Mouse (Mus musculus) midbrain, postnatal 0 days (tissue): ENCODE measurements around the gene Lama4. TPM values are rescaled to one million over a fixed set of nuclear protein-coding genes. Genes with fewer than 3 reads are reported as not detected.

Experiments used
- ATAC-seq: fragments of 200-750 bp; cut with Nextera tagmentation; 2 replicates; pipeline ENCODE4 v1.8.0; 2017; ENCODE audit warnings: moderate number of reproducible peaks, mild to moderate bottlenecking, moderate TSS enrichment, moderate library complexity; ENCODE audit not compliant: low FRiP score
- DNase-seq: peaks from one replicate; pipeline ENCODE4 v3.0.0-alpha.2; 2015; ENCODE audit warnings: low spot score
- H3K27ac ChIP-seq: fragments of 300-500 bp; sonication (generic); 2 replicates; pipeline ENCODE4 v1.5.1; 2014; ENCODE audit warnings: low read depth, mild to moderate bottlenecking, low read length, mixed read lengths
- H3K27me3 ChIP-seq: fragments of 300-500 bp; sonication (generic); 2 replicates; pipeline ENCODE4 v1.6.1; 2014; ENCODE audit warnings: low read length, control low read depth, mixed read lengths; ENCODE audit not compliant: insufficient read depth
- H3K36me3 ChIP-seq: fragments of 300-500 bp; sonication (generic); 2 replicates; pipeline ENCODE4 v1.6.1; 2014; ENCODE audit warnings: low read length, control low read depth, mixed read lengths; ENCODE audit not compliant: insufficient read depth
- H3K4me1 ChIP-seq: fragments of 300-500 bp; sonication (generic); 2 replicates; pipeline ENCODE4 v1.6.1; 2014; ENCODE audit warnings: mild to moderate bottlenecking, control low read depth, antibody characterized with exemption, low read length, mixed read lengths; ENCODE audit not compliant: insufficient read depth
- H3K4me2 ChIP-seq: fragments of 300-500 bp; sonication (generic); 2 replicates; pipeline ENCODE4 v1.6.1; 2014; ENCODE audit warnings: low read depth, mild to moderate bottlenecking, low read length, mixed read lengths; ENCODE audit not compliant: poor library complexity, severe bottlenecking
- H3K4me3 ChIP-seq: fragments of 300-500 bp; sonication (generic); 2 replicates; pipeline ENCODE4 v1.5.1; 2014; ENCODE audit warnings: low read depth, mild to moderate bottlenecking, low read length, moderate library complexity
- H3K9ac ChIP-seq: fragments of 300-500 bp; sonication (generic); replicated peaks from 2 replicates; pipeline ENCODE4 v1.6.1; 2014; ENCODE audit warnings: mild to moderate bottlenecking, low read length, moderate library complexity, mixed read lengths; ENCODE audit not compliant: poor library complexity, severe bottlenecking
- H3K9me3 ChIP-seq: fragments of 300-500 bp; sonication (generic); 2 replicates; pipeline ENCODE4 v1.6.1; 2016; ENCODE audit warnings: low read length, control low read depth
- CTCF ChIP-seq: IDR thresholded peaks from 2 replicates; pipeline ENCODE4 v1.5.1; 2016; ENCODE audit warnings: antibody characterized with exemption, mild to moderate bottlenecking
- WGBS: fragments of 180-500 bp; shearing (Covaris S2); extraction: QIAGEN DNeasy Blood & Tissue Kit; methylation state at CpG from one replicate; pipeline ENCODE4 v1.1.7; 2014; 5-methylcytosine and 5-hydroxymethylcytosine counted together
- polyA plus RNA-seq: library from polyadenylated mRNA; unstranded; fragments of >200 nt; fragmentation: Nextera tagmentation; extraction: Ambion mirVana; gene quantifications from 2 replicates; pipeline ENCODE4 v1.2.1, GENCODE M21; 2015
- total RNA-seq: library from RNA; depleted of rRNA; stranded (reverse); fragments of >200 nt; gene quantifications from 2 replicates; pipeline ENCODE4 v1.2.3, GENCODE M21; 2014

Gene Lama4
- total and polyA plus RNA-seq, 2 experiments from 2014 or later: 12.6 to 20.2 TPM

- DNase-seq (no peak), ATAC-seq (no peak)
- no peak for TF ChIP-seq CTCF
- Histone ChIP-seq H3K4me3 (no peak overlapping the region), H3K27me3 (no peaks in the 10 kb centered on the region), H3K36me3 (no peaks in the 10 kb centered on the region), H3K4me1 (no peaks in the 10 kb centered on the region), H3K4me2 (no peak overlapping the region), H3K27ac (no peak overlapping the region), H3K9me3 (no peaks in the 10 kb centered on the region), H3K9ac (no peak overlapping the region)
- 86% methylated on average over 1 of the region's 1 CpGs for WGBS
Observed at GRCm38 (mm10) chr10:39018635-39019034, 53.3 kb downstream of the Lama4 start.

GRCm38 (mm10) chr10:39023618-39024256 lies 58.4 kb downstream of the Lama4 start:
- Histone ChIP-seq H3K9ac (no peak overlapping the region), H3K4me1 (peaks cover 12% of the 10 kb centered on the region; the same call in 1 of the 2 replicates), H3K27me3 (no peaks in the 10 kb centered on the region), H3K36me3 (no peaks in the 10 kb centered on the region), H3K27ac (no peak overlapping the region), H3K4me3 (no peak overlapping the region), H3K9me3 (no peaks in the 10 kb centered on the region), H3K4me2 (no peak overlapping the region)
- 71% methylated on average over 5 of the region's 5 CpGs for WGBS
- ATAC-seq (no peak), DNase-seq (no peak)
- TF ChIP-seq CTCF: no peak

- Histone ChIP-seq H3K36me3 (no peaks in the 10 kb centered on the region), H3K4me1 (peaks cover 12% of the 10 kb centered on the region; the same call in 1 of the 2 replicates), H3K4me3 (no peak overlapping the region), H3K27me3 (no peaks in the 10 kb centered on the region), H3K4me2 (no peak overlapping the region), H3K9me3 (no peaks in the 10 kb centered on the region), H3K27ac (no peak overlapping the region), H3K9ac (no peak overlapping the region)
- DNase-seq (no peak), ATAC-seq (peak; percentile 39; the same call in 1 of the 2 replicates)
- TF ChIP-seq CTCF: no peak
- 68% methylated on average over 8 of the region's 8 CpGs for WGBS
Observed at GRCm38 (mm10) chr10:39026529-39026928, 61.2 kb downstream of the Lama4 start.

- WGBS: 50% methylated on average over 5 of the region's 5 CpGs
Observed at GRCm38 (mm10) chr10:39027058-39027457, 61.7 kb downstream of the Lama4 start.

GRCm38 (mm10) chr10:39028403-39028802 lies 63.1 kb downstream of the Lama4 start:
- DNase-seq (peak; percentile 37), ATAC-seq (peak; percentile 51; the same call in 1 of the 2 replicates)
- H3K4me2 ChIP-seq: no peak overlapping the region
- no peaks in the 10 kb centered on the region for H3K36me3 ChIP-seq
- H3K27me3 ChIP-seq: no peaks in the 10 kb centered on the region
- 36% methylated on average over 5 of the region's 5 CpGs for WGBS
- H3K4me3 ChIP-seq: no peak overlapping the region
- no peak for TF ChIP-seq CTCF
- peaks cover 12% of the 10 kb centered on the region; the same call in 1 of the 2 replicates for H3K4me1 ChIP-seq
- no peaks in the 10 kb centered on the region for H3K9me3 ChIP-seq
- 0 out of 2 replicates have a peak overlapping the region, but pooled peaks have one; percentile 4 for H3K9ac ChIP-seq
- H3K27ac ChIP-seq: no peak overlapping the region

More at GRCm38 (mm10) chr10:39027058-39027457, 61.7 kb downstream of the Lama4 start:
- Histone ChIP-seq H3K9ac (no peak overlapping the region), H3K4me1 (peaks cover 12% of the 10 kb centered on the region; the same call in 1 of the 2 replicates), H3K27me3 (no peaks in the 10 kb centered on the region), H3K36me3 (no peaks in the 10 kb centered on the region), H3K4me3 (no peak overlapping the region), H3K9me3 (no peaks in the 10 kb centered on the region), H3K4me2 (no peak overlapping the region), H3K27ac (no peak overlapping the region)
- no peak for TF ChIP-seq CTCF
- DNase-seq: no peak
- ATAC-seq: no peak

GRCm38 (mm10) chr10:39029297-39030147 lies 64.2 kb downstream of the Lama4 start:
- 75% methylated on average over 6 of the region's 6 CpGs for WGBS
- Histone ChIP-seq H3K9ac (no peak overlapping the region), H3K4me3 (no peak overlapping the region), H3K27ac (no peak overlapping the region), H3K4me2 (no peak overlapping the region), H3K9me3 (no peaks in the 10 kb centered on the region), H3K36me3 (no peaks in the 10 kb centered on the region), H3K27me3 (no peaks in the 10 kb centered on the region), H3K4me1 (peaks cover 12% of the 10 kb centered on the region; the same call in 1 of the 2 replicates)
- ATAC-seq (no peak), DNase-seq (no peak)
- no peak for TF ChIP-seq CTCF
